Mouse (Mus musculus) E14TG2a.4 (cell line): ENCODE data around the gene Nppa.

Source experiments
- CTCF ChIP-seq: conservative IDR thresholded peaks from 2 replicates; pipeline ENCODE4 v1.5.1; 2014; ENCODE audit warnings: low read length
- POU5F1 ChIP-seq: IDR thresholded peaks from 2 replicates; pipeline ENCODE4 v1.6.1; 2014; ENCODE audit warnings: low read length, borderline replicate concordance

- no peak for TF ChIP-seq CTCF
- TF ChIP-seq POU5F1, result no peak
These were observed 22.8 kb upstream of the Nppa start for GRCm38 (mm10) chr4:147977726-147978125.
